Mouse (Mus musculus): ENCODE results near the gene Atp11c. TPM values are rescaled to one million over a fixed set of nuclear protein-coding genes. Genes with fewer than 3 reads are reported as not detected.
A peak's percentile ranks its signal among the peaks of the same experiment; 100 is the strongest.

Gene Atp11c
- 10 to 100 TPM in 1 of 2 experiments, 1 to 10 TPM in 1; 9.1 to 10.6 TPM for total RNA-seq (2021)
- long read RNA-seq, experiment 1, full-length matches to known transcripts = 2 of 5 reads
- long read RNA-seq, experiment 1, partial matches to known transcripts = 2 of 5 reads
- long read RNA-seq, experiment 1, other reads (novel, unspliced or antisense) = 1 of 5 reads
- long read RNA-seq, experiment 2, full-length matches to known transcripts = 1 of 4 reads
- long read RNA-seq, experiment 2, partial matches to known transcripts = 2 of 4 reads
- long read RNA-seq, experiment 2, other reads (novel, unspliced or antisense) = 1 of 4 reads

- DNase-seq (ENCODE audit: low spot score in 2 of 2) = no peak
These were observed at the start of gene Atp11c for GRCm38 (mm10) chrX:60592598-60592997. TSS of gene Atp11c (minus strand) at chrX:60592698.

GRCm38 (mm10) chrX:60609202-60609601, 16.7 kb upstream of the Atp11c start:
- DNase-seq (ENCODE audit: low spot score in 2 of 2) = no peak

GRCm38 (mm10) chrX:60570539-60570938, 22.0 kb downstream of the Atp11c start:
- DNase-seq (ENCODE audit: low spot score in 2 of 2) = no peak

- no peak for DNase-seq (ENCODE audit: low spot score in 2 of 2)
These were observed 23.5 kb downstream of the Atp11c start for GRCm38 (mm10) chrX:60569047-60569446.

- no peak for DNase-seq (ENCODE audit: low spot score in 2 of 2)
These were observed 37.3 kb downstream of the Atp11c start for GRCm38 (mm10) chrX:60555242-60555641.

GRCm38 (mm10) chrX:60547444-60548304, 44.8 kb downstream of the Atp11c start:
- DNase-seq (ENCODE audit: low spot score in 2 of 2) = peak; percentile 20 to 22

- DNase-seq (ENCODE audit: low spot score in 2 of 2) = no peak
These were observed 45.4 kb downstream of the Atp11c start for GRCm38 (mm10) chrX:60547098-60547443.

- no peak for DNase-seq (ENCODE audit: low spot score in 2 of 2)
These were observed 46.6 kb downstream of the Atp11c start for GRCm38 (mm10) chrX:60545906-60546305.

GRCm38 (mm10) chrX:60545444-60545843, 47.1 kb downstream of the Atp11c start:
- DNase-seq (ENCODE audit: low spot score in 2 of 2) = no peak

GRCm38 (mm10) chrX:60544098-60544497, 48.4 kb downstream of the Atp11c start:
- DNase-seq (ENCODE audit: low spot score in 2 of 2) = no peak

- DNase-seq (ENCODE audit: low spot score in 2 of 2) = no peak
These were observed 49.6 kb downstream of the Atp11c start for GRCm38 (mm10) chrX:60542901-60543300.

- DNase-seq (ENCODE audit: low spot score in 2 of 2) = no peak
These were observed 53.3 kb downstream of the Atp11c start, which contains the start of gene Gm7073 for GRCm38 (mm10) chrX:60539149-60539548. TSS of gene Gm7073 (minus strand) at chrX:60539249.

- peak in 1 of 2 experiments; percentile 9 for DNase-seq (ENCODE audit: low spot score in 2 of 2)
These were observed 88.5 kb downstream of the Atp11c start for GRCm38 (mm10) chrX:60503995-60504394.

GRCm38 (mm10) chrX:60497750-60498149, 94.7 kb downstream of the Atp11c start:
- DNase-seq (ENCODE audit: low spot score in 2 of 2) = no peak

- no peak for DNase-seq (ENCODE audit: low spot score in 2 of 2)
These were observed 97.2 kb downstream of the Atp11c start for GRCm38 (mm10) chrX:60495308-60495707.

- DNase-seq (ENCODE audit: low spot score in 2 of 2) = no peak
These were observed 128.7 kb downstream of the Atp11c start for GRCm38 (mm10) chrX:60463786-60464185.

GRCm38 (mm10) chrX:60414563-60415111, 177.9 kb downstream of the Atp11c start:
- DNase-seq (ENCODE audit: low spot score in 2 of 2) = no peak

GRCm38 (mm10) chrX:60405681-60406080, 186.8 kb downstream of the Atp11c start:
- no peak for DNase-seq (ENCODE audit: low spot score in 2 of 2)

GRCm38 (mm10) chrX:60404668-60405044, 187.8 kb downstream of the Atp11c start:
- peak; percentile 72 to 82 for DNase-seq (ENCODE audit: low spot score in 2 of 2)

- peak; percentile 50 to 68 for DNase-seq (ENCODE audit: low spot score in 2 of 2)
These were observed 188.5 kb downstream of the Atp11c start for GRCm38 (mm10) chrX:60403764-60404667.
